Mouse (Mus musculus): ENCODE results near the gene Smarce1.
"Not testable (repeated sequence)": the region's sequence is repeated elsewhere in the genome, so short reads cannot be mapped to it uniquely, and the experiment has no call there.

Smarce1 gene

GRCm38 (mm10) chr11:99230261-99231048 lies at the start of gene Smarce1:
TSS of gene Smarce1 (minus strand) at chr11:99231017.
- DNase-seq: peak; percentile 47 to 71

GRCm38 (mm10) chr11:99279986-99280385 lies 49.2 kb upstream of the Smarce1 start:
- DNase-seq: no peak

DNA sequence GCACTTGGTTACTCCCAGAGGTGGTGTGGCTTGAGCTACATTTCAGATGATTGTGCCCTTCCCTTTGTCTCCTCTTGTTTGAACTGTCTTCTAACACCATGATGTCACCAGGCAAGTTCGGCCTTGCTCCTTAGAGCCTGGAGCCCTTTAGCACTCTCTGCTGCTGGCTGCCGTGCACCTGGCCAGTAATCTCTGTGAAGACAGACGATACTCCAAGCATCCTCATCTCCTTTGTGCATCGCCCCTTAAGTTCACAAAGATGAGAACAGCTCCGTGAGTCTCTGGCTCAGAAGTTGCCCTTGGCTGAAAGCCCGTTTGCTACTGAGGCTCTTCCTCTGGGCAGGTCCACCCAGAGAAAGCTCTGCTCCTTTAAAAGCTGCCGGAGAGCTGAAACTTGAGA lies 46.0 kb upstream of the Smarce1 start:
- DNase-seq: no peak

- DNase-seq: no peak
Observed at GRCm38 (mm10) chr11:99275624-99276023, 44.8 kb upstream of the Smarce1 start.

DNA sequence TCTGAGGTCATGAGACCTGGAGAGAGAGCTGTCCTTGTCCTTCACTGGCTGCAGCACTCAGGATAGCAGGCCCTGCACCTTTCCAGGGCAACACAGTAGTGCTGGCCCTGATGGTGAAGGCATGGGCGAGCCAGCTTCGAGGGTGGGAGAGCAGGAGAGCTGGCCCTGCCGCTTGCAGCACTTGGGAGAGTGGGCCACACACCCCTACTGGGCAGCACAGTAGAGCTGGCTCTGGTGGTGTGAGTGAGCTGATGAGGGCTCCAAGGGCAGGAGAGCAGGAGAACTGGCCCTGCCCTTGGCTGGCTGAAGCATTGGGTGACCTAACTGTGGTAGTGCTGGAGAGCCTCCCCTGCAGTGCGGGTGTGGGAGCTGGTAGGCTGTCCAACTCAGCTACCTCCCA lies 41.9 kb upstream of the Smarce1 start:
- no peak for DNase-seq

DNA sequence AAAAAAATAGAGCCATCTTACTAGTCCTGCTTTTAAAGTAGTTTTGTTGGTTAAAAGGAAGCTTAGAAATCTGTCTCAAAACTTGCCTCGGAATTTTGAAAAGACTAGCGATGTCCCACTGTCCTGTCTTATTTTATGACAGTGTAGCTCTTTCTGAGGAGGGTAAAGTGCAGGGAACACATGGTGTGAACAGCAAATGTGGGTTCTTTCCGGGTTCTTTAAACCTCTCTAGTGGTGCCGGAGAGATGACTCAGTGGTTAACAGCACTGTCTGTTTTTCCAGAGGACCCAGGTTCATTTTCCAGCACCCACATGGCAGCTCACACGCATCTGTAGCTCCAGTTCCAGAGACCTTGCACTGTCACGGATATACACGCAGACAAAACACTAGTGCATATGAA lies 38.4 kb upstream of the Smarce1 start:
- no peak for DNase-seq

- peak; percentile 20 to 22 for DNase-seq
Observed at GRCm38 (mm10) chr11:99265796-99266195, 35.0 kb upstream of the Smarce1 start.

DNA sequence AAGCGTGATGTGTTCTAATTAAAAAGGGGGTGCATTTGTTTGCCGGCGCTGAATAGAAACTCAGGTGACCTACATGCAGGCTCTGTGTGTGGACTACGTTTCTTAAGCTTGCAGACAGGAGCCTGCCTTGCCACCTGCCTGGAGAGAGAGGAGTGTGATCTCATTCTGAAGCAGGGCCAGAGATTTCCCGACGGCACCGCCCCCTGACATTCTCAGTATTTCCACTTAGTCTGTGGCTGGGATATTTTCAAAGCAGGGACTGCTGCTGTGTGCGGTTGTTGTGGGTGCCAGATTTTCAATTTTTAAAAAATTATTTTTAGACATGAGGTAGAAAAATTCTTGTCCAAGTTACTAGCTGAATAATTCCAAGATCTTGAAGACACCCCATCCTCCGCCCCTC lies 34.4 kb upstream of the Smarce1 start:
- peak in 1 of 2 experiments; percentile 8 for DNase-seq

DNA sequence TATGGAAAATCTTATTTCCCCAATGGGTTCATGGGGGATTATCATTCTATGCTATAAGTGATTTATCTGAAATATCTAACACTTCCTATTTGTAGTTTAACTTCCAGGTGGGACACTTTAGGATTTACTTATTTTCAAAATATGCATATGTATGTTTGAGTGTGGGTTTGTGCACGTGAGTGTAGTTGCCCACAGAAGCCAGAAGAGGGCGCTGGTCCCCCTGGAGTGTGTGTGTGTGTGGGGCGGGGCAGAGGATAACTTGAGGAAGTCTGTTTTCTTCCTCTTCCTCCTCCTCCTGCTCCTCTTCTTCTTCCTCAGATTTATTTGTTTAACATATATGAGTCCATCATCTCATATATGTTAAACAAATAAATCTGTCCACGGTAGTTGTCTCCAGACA lies 25.4 kb upstream of the Smarce1 start:
- DNase-seq: no peak

DNA sequence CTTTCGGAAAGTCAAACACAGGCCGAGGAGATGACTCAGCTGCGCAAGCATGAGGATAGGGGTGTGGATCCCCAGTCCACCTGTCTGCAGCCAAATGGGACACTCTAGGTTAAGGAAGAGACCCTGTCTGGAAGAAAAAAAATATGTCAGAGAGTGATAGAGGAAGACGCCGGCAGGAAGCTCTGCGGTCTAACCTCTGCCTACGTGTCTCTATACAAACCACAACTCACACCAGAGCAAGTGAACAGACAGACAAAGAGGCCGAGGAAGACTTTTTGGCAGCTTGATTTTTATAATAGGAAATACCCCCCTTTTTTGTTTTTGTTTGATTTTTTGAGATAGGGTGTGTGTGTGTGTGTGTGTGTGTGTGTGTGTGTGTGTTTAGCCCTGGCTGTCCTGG lies 24.5 kb upstream of the Smarce1 start:
- DNase-seq: no peak

DNA sequence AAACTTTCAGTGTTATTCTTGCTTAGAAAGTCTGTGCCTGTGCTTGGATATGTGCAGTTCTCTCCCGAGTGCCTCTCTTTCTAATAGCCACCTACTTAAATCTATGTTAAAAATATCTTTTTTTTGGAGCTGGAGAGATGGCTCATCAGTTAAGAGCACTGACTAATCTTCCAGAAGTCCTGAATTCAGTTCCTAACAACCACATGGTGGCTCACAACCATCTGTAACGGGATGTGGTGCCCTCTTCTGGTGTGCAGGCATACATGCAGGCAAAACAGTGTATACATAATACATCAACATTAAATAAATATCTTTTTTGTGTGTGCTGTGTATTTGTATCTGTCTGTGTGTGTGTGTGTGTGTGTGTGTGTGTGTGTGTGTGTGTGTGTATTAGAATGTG lies 23.1 kb upstream of the Smarce1 start:
- no peak for DNase-seq

DNA sequence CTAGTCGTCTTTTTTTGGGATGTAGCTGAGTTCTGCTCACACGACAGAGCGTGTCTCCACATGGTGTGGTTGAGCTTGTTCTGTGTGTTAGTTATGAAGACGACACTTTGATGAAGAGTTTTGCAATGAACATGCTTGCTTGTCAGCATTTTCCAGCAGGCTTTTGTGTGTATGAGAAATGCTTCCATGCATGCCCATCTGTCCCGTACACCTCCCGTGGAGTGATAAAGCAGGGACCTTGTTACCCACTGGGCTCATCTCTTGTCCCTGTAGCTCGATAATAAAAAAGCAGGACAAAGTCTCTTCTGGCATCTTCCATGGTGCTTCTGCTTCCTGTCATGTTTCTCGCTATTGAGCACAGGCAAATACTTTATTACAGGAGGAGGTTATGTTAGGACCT lies 21.9 kb upstream of the Smarce1 start:
- no peak for DNase-seq

- DNase-seq: no peak
Observed at GRCm38 (mm10) chr11:99250666-99251065, 19.8 kb upstream of the Smarce1 start.

GRCm38 (mm10) chr11:99250241-99250640 lies 19.4 kb upstream of the Smarce1 start:
- DNase-seq: no peak

GRCm38 (mm10) chr11:99249115-99249514 lies 18.3 kb upstream of the Smarce1 start:
- peak in 1 of 2 experiments; percentile 30 for DNase-seq

GRCm38 (mm10) chr11:99247916-99248315 lies 17.1 kb upstream of the Smarce1 start:
- no peak for DNase-seq

- DNase-seq: not testable (repeated sequence)
Observed at GRCm38 (mm10) chr11:99244519-99244918, 13.7 kb upstream of the Smarce1 start.

DNA sequence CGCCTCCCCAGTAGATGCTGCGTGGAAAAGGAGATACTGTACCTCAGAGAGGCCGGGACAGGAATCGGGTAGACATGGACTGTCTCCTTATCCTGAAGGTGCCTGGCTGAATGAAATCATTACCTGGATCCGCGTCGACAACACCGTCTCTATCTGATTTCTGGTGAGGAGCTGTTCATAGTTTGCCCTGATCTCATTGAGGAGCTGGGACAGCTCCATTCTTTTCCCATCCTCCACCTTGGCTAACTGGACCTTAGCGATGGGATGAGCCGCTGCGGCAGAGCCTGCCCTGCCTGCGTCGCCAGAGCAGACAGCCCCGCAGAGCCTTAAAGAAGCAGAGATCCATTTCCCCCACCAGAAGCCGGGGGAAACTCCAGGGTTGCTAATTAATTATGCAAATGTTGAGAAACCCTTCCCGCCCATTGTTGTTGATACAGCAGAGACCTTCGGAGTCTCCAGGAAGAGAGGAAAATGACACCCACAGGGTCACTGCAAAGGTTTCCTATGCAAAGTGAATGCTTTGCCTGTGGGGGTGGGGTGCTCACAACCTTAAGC lies 13.1 kb upstream of the Smarce1 start, which contains the start of gene Krt222:
Gene Krt222, minus strand, starts transcription at position 266 of the 555 bp plus-strand sequence.
- no peak for DNase-seq

DNA sequence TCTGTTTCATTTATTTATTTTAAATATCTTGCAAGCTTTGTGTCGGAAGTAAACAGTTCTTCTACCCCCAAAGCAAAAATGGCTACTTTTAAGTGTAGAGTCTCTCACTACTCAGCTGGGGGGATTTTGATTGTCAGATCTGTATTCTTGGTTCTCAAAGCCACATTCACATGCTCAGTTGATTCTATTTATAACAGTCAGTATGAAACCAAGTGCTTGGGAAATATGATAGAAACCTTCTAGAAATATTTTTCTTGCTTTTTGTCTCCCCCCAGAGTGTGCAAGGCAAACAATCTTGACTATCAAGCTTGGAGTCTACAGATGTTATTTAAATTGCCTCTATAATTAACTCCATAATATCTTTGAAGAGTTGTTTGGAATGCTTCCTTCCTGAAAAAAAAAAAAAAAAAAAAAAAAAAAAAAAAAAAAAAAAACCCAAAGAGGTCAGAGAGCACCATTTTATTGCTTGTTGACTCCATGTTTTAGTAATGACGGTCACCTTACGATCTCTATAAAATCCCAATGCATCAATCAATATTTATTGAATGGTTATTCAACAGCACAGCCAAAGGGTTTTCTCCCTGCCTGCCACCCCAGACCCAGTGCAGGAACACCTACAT lies 12.5 kb upstream of the Smarce1 start:
- no peak for DNase-seq

DNA sequence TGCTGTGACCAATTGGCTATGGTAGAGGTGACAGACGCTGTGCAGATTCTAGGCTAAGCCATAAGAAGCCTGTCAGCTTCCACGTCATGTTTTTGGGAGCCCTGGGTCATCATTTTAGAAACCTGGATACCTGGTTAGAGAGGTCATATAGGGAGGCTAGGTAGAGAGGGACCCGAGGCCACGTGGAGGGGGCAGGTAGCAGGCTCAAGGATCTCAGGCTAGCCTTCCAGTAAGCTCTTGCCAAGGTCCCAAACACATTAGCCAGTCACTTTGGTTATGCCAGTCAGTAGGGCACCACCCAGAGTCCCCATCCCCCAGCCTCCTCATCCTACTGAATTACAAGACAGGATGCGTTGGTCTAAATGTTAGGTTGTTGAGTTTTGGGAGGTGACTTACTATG lies 11.2 kb upstream of the Smarce1 start:
- no peak for DNase-seq

GRCm38 (mm10) chr11:99238468-99238867 lies 7.7 kb upstream of the Smarce1 start:
- DNase-seq: no peak

DNA sequence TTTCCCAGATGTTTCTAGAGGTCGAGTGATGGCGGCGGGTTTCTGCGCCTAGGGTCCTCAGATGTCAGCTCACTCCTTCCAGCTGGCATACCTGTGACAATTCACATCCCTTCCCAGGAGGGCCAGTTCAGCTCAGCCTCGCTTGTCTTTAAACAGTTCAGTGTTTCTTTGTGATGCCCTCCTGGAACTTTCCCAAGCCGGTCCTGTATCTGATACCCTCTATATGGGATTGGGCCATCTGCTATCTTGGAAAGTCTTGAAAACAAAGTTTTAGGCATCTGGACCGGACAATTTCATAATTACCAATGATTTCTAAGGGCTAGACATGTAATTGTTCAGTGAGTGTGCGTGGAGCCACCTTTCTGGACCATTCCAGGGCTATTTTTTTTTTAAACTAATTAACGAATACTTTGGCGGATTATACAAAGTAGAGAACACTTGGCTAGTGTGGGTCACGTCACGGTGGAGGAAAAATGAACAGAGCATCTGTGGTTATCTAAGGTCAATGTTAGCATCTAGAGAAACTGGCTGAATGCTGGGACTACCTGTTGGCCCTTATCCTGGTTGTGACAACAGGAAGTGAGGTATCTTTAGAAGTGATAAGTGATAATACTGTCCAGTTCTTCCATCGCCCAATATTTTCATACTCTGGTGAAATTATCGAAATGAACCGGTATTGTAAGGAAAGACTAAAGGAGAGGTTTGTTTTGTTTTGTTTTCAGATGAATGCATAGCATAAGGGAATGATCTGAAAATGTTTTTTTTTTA lies 416 bp upstream of the Smarce1 start:
- no peak for DNase-seq

- no peak for DNase-seq
Observed at GRCm38 (mm10) chr11:99229641-99230260, 1.1 kb downstream of the Smarce1 start.

Data from kidney, adult 8-10 months (tissue).